Mouse (Mus musculus): ENCODE data around the gene Rab3c.

DNA sequence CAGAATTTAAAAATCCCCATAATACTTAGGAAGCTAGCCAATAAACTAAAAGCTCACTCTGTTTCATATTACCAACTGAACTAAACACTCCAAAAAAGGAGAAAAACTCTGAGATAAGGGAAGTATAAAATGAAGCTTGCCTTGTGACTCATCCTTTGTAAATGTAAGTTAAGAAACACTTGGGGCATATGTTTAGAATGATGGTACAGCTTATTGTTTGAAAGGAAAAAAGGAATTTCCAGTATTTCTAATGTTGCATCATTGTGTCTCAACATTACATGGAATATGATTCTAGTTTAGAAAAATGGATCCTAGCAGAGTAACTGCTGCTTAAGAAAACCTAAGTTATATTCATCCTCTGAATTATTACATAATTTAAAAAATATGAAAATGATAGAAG lies 3.1 kb downstream of the Rab3c start:
- TF ChIP-seq CTCF (IDR thresholded peaks at IDR 0.05; ENCODE audit: control insufficient read depth, insufficient read depth, insufficient read length) (no peak), MAX (IDR thresholded peaks at IDR 0.05) (no peak), MYOG (IDR thresholded peaks at IDR 0.05; ENCODE audit: control insufficient read depth, extremely low read depth, insufficient read length) (no peak)
